Mouse (Mus musculus) forebrain, embryonic 16.5 days (tissue): ENCODE data around the gene Hopx. TPM values are rescaled to one million over a fixed set of nuclear protein-coding genes. Genes with fewer than 3 reads are reported as not detected.

Experiments used
- ATAC-seq: fragments of 200-750 bp; cut with Nextera tagmentation; 2 replicates; pipeline ENCODE4 v1.8.0; 2017; ENCODE audit warnings: mild to moderate bottlenecking, moderate library complexity
- H3K27ac ChIP-seq: fragments of 300-500 bp; sonication (generic); 2 replicates; pipeline ENCODE4 v1.5.1; 2014; ENCODE audit warnings: low read length, control low read depth
- H3K27me3 ChIP-seq: fragments of 300-500 bp; sonication (generic); replicated peaks from 2 replicates; pipeline ENCODE4 v1.6.1; 2014; ENCODE audit warnings: low read length; ENCODE audit not compliant: control insufficient read depth, insufficient read depth
- H3K36me3 ChIP-seq: fragments of 300-500 bp; sonication (generic); 2 replicates; pipeline ENCODE4 v1.6.1; 2014; ENCODE audit not compliant: control insufficient read depth, insufficient read depth
- H3K4me1 ChIP-seq: fragments of 300-500 bp; sonication (generic); replicated peaks from 2 replicates; pipeline ENCODE4 v1.6.1; 2014; ENCODE audit warnings: low read length; ENCODE audit not compliant: control insufficient read depth, insufficient read depth
- H3K4me2 ChIP-seq: fragments of 300-500 bp; sonication (generic); 2 replicates; pipeline ENCODE4 v1.6.1; 2014; ENCODE audit warnings: mild to moderate bottlenecking, low read length, control low read depth
- H3K4me3 ChIP-seq: fragments of 300-500 bp; sonication (generic); replicated peaks from 2 replicates; pipeline ENCODE4 v1.5.1; 2014; ENCODE audit warnings: mild to moderate bottlenecking, low read length, control low read depth
- H3K9ac ChIP-seq: fragments of 300-500 bp; sonication (generic); replicated peaks from 2 replicates; pipeline ENCODE4 v1.6.1; 2014; ENCODE audit warnings: low read depth, low read length, control low read depth
- H3K9me3 ChIP-seq: fragments of 300-500 bp; sonication (generic); 2 replicates; pipeline ENCODE4 v1.6.1; 2016; ENCODE audit warnings: low read length; ENCODE audit not compliant: control insufficient read depth
- WGBS: fragments of 180-500 bp; shearing (Covaris S2); extraction: QIAGEN DNeasy Blood & Tissue Kit; methylation state at CpG from one replicate; pipeline ENCODE4 v1.1.7; 2014; 5-methylcytosine and 5-hydroxymethylcytosine counted together
- polyA plus RNA-seq: library from polyadenylated mRNA; unstranded; fragments of >200 nt; fragmentation: Nextera tagmentation; extraction: Ambion mirVana; gene quantifications from 2 replicates; pipeline ENCODE4 v1.2.1, GENCODE M21; 2015

The Hopx gene
- polyA plus RNA-seq, 1 experiment from 2014 or later = 1.2 TPM

DNA sequence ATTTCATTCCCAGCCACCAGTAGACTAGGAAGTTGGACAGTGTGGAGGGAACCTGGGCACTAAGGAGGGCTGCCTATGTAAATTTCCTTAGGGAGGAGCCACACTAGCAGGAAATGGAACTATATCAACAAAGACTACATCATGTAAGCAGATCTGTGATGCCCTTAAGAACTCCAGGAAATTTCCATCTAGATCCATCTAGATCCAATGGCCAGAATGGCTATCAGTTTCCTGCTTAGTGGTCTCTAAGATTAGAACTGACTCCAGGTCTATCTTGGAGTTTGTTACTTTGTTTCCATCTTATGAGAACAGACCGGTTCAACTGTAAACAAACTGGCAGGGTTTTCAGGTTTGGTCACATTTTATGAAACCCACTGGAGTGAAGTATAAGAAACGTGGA lies 5.1 kb downstream of the Hopx start:
- 81% methylated on average over 2 of the region's 2 CpGs for WGBS
- Histone ChIP-seq H3K36me3 (no peaks in the 10 kb centered on the region), H3K9me3 (no peaks in the 10 kb centered on the region), H3K4me3 (no peak overlapping the region), H3K4me1 (peaks cover 4% of the 10 kb centered on the region), H3K27me3 (no peaks in the 10 kb centered on the region), H3K4me2 (no peak overlapping the region), H3K27ac (no peak overlapping the region), H3K9ac (no peak overlapping the region)
- no peak for ATAC-seq

DNA sequence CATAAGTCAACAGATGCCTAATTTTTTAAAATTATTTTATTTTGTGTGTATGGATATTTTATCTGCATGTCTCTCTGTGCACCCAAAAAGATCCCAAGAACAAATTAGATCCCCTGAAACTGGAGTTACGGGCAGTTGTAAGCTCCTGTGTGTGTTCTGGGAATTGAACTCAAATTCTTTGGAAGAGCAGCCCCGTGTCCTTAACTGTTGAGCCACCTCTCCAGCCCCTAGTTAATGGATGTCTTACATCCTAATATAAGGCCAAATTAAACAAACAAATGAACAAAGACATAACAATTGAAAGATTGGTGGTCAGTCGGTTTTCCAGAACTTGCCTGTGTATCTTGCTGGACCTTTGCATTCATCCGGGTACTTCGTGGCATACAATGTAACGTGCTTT lies 6.1 kb downstream of the Hopx start:
- Histone ChIP-seq H3K9me3 (no peaks in the 10 kb centered on the region), H3K36me3 (no peaks in the 10 kb centered on the region), H3K4me1 (peaks cover under 1% of the 10 kb centered on the region; the same call in 1 of the 2 replicates), H3K9ac (no peak overlapping the region), H3K27ac (no peak overlapping the region), H3K4me2 (no peak overlapping the region), H3K27me3 (no peaks in the 10 kb centered on the region), H3K4me3 (no peak overlapping the region)
- ATAC-seq = no peak
- WGBS = 95% methylated on average over 6 of the region's 6 CpGs

GRCm38 (mm10) chr5:77107146-77107822 lies 7.6 kb downstream of the Hopx start:
- H3K36me3 ChIP-seq = no peaks in the 10 kb centered on the region
- H3K27me3 ChIP-seq = no peaks in the 10 kb centered on the region
- no peak overlapping the region for H3K4me3 ChIP-seq
- no peak overlapping the region for H3K9ac ChIP-seq
- ATAC-seq = no peak
- H3K9me3 ChIP-seq = no peaks in the 10 kb centered on the region
- 92% methylated on average over 11 of the region's 11 CpGs for WGBS
- H3K4me2 ChIP-seq = no peak overlapping the region
- peaks cover 7% of the 10 kb centered on the region for H3K4me1 ChIP-seq
- no peak overlapping the region for H3K27ac ChIP-seq

DNA sequence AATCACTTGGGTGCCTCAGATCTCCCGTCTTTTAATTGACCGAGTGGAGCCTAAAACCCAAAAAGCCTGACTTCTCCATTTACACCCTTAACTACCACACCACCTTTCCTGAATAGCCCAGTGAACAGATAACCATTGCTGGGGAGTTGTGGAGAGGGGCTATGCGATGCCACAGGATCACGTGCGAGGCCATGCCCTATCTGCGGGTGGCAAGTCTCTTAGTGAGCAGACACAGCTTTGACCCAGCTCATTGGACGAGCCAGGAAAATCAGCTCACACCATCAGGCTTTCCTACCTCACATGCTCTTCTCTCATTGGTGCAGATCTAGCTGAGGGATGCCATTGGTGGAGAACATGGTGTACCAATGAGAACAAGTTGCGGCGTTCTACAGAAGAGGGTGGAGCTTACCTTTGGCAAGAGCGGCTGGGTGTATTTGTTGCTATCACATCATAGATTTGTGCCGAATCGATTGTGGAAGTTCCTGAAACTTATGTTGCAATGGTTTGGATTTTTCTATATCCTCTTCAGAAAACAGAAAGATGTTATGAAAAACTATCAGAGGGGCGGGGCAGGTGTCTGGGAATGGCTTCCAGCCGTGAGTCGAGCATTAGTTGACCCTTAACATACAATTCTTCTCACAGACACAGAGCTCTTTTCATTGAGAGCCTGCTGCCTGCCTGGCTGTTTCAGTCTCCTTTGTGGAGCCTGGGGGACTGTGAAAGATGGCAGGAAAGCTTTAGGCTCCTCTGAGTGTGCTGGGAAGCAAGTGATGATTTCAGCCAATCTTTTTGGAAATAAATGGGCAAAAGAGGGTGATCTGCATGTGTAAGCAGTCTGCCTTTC lies 12.2 kb downstream of the Hopx start:
- H3K36me3 ChIP-seq = no peaks in the 10 kb centered on the region
- no peak overlapping the region for H3K4me2 ChIP-seq
- peak; percentile 68 for ATAC-seq
- no peak overlapping the region for H3K9ac ChIP-seq
- WGBS = 57% methylated on average over 15 of the region's 15 CpGs
- no peak overlapping the region for H3K27ac ChIP-seq
- no peaks in the 10 kb centered on the region for H3K9me3 ChIP-seq
- peaks cover 7% of the 10 kb centered on the region for H3K4me1 ChIP-seq
- H3K27me3 ChIP-seq = peaks cover 3% of the 10 kb centered on the region; the same call in 1 of the 2 replicates
- no peak overlapping the region for H3K4me3 ChIP-seq

GRCm38 (mm10) chr5:77100691-77101090 lies 14.2 kb downstream of the Hopx start:
- Histone ChIP-seq H3K4me3 (no peak overlapping the region), H3K27me3 (peaks cover 8% of the 10 kb centered on the region), H3K4me2 (no peak overlapping the region), H3K9me3 (no peaks in the 10 kb centered on the region), H3K4me1 (peaks cover 7% of the 10 kb centered on the region), H3K27ac (no peak overlapping the region), H3K9ac (no peak overlapping the region), H3K36me3 (no peaks in the 10 kb centered on the region)
- WGBS = 89% methylated on average over 6 of the region's 6 CpGs
- no peak for ATAC-seq

DNA sequence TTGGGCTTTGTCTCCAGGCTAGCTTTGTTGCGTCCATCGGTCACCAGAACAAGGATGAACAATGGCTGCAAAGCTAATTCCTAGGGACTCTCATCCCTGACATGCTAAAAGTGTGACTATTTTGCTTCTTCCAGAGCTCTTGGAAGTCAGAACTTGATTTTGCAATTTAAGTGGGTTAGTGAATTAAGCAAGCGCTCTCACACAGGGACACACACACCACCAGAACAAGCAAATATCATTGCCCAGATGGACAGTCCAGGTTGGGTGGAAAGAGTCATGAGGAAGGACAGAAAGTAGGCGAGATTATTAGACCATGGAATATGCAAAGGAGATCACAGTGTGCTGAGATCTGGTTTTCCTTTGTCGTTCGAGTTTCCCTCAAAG lies 14.9 kb downstream of the Hopx start:
- H3K36me3 ChIP-seq = no peaks in the 10 kb centered on the region
- H3K4me1 ChIP-seq = peaks cover 7% of the 10 kb centered on the region
- H3K27ac ChIP-seq = no peak overlapping the region
- no peak overlapping the region for H3K4me2 ChIP-seq
- no peak overlapping the region for H3K9ac ChIP-seq
- H3K9me3 ChIP-seq = no peaks in the 10 kb centered on the region
- peaks cover 9% of the 10 kb centered on the region for H3K27me3 ChIP-seq
- H3K4me3 ChIP-seq = no peak overlapping the region
- no peak for ATAC-seq
- 90% methylated on average over 6 of the region's 6 CpGs for WGBS

DNA sequence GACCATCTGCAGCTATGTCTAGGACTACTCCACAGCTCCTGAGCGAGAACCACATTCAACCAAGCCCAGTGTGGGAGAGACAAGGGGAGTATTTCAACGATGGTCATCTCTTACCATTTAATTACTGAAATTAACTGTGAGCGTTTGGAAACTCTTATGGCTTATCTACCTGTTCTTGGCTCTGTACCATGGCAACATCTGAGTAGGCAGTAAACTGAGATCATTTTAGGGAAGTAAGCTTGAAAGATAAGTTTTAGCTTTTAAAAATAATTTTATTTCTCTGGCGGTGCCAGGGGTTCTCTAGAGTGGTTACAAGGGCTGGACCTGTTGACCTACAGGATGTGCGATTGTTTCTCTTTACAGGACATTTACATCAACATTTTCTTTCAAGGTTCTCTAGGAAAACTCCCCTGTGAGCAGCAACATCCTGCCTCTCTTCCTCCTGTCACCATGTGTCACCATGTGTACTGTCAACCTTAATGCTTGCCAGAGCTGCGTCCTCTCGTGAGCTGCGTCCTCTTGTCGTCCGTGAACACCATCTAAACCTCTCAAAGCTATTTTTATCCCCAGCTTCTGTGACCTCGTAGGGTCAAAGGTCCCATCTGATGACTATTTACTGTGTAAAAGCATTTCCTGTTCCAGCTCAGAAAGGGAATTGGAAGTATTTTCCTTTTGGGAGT lies 15.5 kb downstream of the Hopx start:
- WGBS = 89% methylated on average over 11 of the region's 11 CpGs
- no peak overlapping the region for H3K9ac ChIP-seq
- H3K27me3 ChIP-seq = peaks cover 9% of the 10 kb centered on the region
- no peak overlapping the region for H3K27ac ChIP-seq
- no peak for ATAC-seq
- no peak overlapping the region for H3K4me2 ChIP-seq
- no peak overlapping the region for H3K4me3 ChIP-seq
- peaks cover 7% of the 10 kb centered on the region for H3K4me1 ChIP-seq
- H3K36me3 ChIP-seq = no peaks in the 10 kb centered on the region
- no peaks in the 10 kb centered on the region for H3K9me3 ChIP-seq

- Histone ChIP-seq H3K27ac (no peak overlapping the region), H3K4me2 (no peak overlapping the region), H3K9me3 (no peaks in the 10 kb centered on the region), H3K36me3 (no peaks in the 10 kb centered on the region), H3K4me3 (no peak overlapping the region), H3K27me3 (peaks cover 9% of the 10 kb centered on the region), H3K9ac (no peak overlapping the region), H3K4me1 (peaks cover 11% of the 10 kb centered on the region)
- 85% methylated on average over 3 of the region's 3 CpGs for WGBS
- ATAC-seq = no peak
Measured at GRCm38 (mm10) chr5:77098874-77099273, 16.0 kb downstream of the Hopx start.

DNA sequence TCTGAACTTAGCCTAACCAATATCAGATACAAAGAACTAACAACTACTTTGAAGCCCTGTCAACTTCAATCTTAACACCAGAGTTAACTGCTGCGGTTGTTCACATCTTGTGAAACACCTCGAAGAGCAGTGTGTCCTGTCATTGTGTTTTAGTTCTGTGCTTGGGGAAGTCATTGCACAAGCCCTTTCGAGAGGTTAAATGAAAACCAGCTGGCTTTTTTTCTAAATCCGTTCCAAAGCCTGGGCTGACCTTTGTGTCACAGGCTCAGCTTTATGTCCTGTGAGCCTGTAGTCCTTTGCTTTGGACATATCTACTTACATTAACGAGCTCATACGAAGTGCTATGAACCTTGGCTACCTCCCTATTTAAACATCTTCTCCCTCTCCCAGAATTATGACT lies 17.2 kb downstream of the Hopx start:
- H3K27ac ChIP-seq = no peak overlapping the region
- ATAC-seq = no peak
- H3K9ac ChIP-seq = no peak overlapping the region
- no peak overlapping the region for H3K4me2 ChIP-seq
- H3K4me3 ChIP-seq = no peak overlapping the region
- peaks cover 11% of the 10 kb centered on the region for H3K27me3 ChIP-seq
- H3K4me1 ChIP-seq = peaks cover 5% of the 10 kb centered on the region
- WGBS = 36% methylated on average over 6 of the region's 6 CpGs
- no peaks in the 10 kb centered on the region for H3K9me3 ChIP-seq
- H3K36me3 ChIP-seq = no peaks in the 10 kb centered on the region
